Mouse (Mus musculus): Measurements from ENCODE around the gene Rapgefl1.

The Rapgefl1 gene

DNA sequence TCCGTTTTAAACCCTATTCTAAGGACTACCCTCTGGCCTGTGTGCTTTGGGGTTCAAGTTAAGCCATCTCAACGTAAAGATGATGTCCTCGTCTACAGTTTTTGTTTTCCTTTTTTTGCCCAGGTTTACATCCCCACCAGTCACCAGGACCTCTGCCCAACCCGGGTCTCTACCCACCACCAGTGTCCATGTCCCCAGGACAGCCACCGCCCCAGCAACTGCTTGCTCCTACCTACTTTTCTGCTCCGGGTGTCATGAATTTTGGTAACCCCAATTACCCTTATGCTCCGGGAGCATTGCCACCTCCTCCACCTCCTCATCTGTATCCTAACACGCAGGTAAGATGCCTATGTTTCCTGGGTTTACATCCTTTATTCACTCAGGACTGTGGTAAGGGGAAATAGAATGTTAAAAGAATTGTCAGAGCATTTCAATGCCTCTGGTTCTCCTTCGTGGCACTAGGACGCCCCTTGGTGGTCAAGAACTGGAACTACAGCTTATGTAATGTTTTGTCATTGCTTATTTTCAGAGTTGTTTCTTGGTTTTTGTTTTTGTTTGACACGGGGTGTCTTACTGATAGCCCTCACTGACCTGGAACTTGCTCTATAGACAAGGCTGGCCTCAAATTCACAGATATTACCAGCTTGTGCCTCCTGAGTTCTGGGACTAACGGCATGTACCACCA is 7.4 kb upstream of the Rapgefl1 start:
- H3K27me3 ChIP-seq (ENCODE audit: insufficient read depth, low read length), result no peaks in the 10 kb centered on the region
- TF ChIP-seq CTCF (conservative IDR thresholded peaks at IDR 0.05; ENCODE audit: low read length), result peak; percentile 80
- TF ChIP-seq NANOG (IDR thresholded peaks at IDR 0.05; ENCODE audit: borderline replicate concordance, low read length), result no peak
- peaks cover 82% of the 10 kb centered on the region for H3K36me3 ChIP-seq (ENCODE audit: insufficient read depth, low read length)
- no peak overlapping the region for H3K4me3 ChIP-seq (replicated peaks; ENCODE audit: low read length)
- H3K4me1 ChIP-seq (replicated peaks; ENCODE audit: low read depth, low read length), result peaks cover 40% of the 10 kb centered on the region
- no peaks in the 10 kb centered on the region for H3K9me3 ChIP-seq (ENCODE audit: low read length)

DNA sequence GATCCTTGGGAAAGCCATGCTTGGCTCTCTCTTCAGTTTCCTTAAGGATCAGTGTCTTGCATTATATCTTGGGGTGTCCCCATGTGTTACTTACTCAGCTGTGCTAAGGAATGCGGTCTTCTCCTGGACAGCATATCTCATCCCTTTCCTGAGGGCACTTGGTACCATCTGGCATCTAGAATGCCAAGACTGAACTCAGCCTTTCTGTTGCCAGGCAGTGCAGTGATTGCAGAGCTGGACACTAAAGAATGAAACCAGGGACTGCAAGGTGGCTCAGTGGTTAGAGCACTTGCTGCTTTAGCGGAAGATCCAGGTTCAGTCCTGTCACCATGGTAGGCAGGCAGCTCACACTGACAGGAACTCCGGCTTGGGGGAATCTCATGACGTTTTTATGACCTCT is 6.7 kb upstream of the Rapgefl1 start:
- no peaks in the 10 kb centered on the region for H3K27me3 ChIP-seq (ENCODE audit: insufficient read depth, low read length)
- TF ChIP-seq NANOG (IDR thresholded peaks at IDR 0.05; ENCODE audit: borderline replicate concordance, low read length) (no peak), CTCF (conservative IDR thresholded peaks at IDR 0.05; ENCODE audit: low read length) (no peak), POU5F1 (IDR thresholded peaks at IDR 0.05; ENCODE audit: borderline replicate concordance, low read length) (no peak)
- H3K36me3 ChIP-seq (ENCODE audit: insufficient read depth, low read length), result peaks cover 75% of the 10 kb centered on the region
- no peaks in the 10 kb centered on the region for H3K9me3 ChIP-seq (ENCODE audit: low read length)
- no peak overlapping the region for H3K4me3 ChIP-seq (replicated peaks; ENCODE audit: low read length)
- peaks cover 45% of the 10 kb centered on the region for H3K4me1 ChIP-seq (replicated peaks; ENCODE audit: low read depth, low read length)

DNA sequence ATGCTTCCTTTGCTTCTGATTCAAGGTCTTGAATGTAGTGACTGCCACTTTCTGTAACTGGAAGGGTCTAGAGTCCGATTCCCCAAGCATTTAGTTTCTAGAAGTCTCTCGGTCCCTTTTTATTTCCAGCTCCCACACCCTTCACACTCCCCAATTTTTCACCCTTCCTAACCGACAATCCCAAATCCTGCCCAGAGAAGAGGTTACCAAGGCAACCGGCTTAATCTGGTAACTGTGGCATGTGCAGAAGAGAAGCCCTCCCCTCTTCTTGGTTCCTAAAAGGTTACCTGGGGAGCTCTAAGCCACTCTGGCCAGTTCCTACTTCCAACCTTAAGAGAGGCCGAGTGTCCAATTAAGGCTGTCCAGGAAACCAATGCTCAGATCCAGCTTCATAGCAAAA is 1.3 kb upstream of the Rapgefl1 start:
- Histone ChIP-seq H3K9me3 (ENCODE audit: low read length) (no peaks in the 10 kb centered on the region), H3K4me1 (replicated peaks; ENCODE audit: low read depth, low read length) (peaks cover 62% of the 10 kb centered on the region), H3K36me3 (ENCODE audit: insufficient read depth, low read length) (peaks cover 30% of the 10 kb centered on the region), H3K4me3 (replicated peaks; ENCODE audit: low read length) (0 out of 2 replicates have a peak overlapping the region, but pooled peaks have one; percentile 3), H3K27me3 (ENCODE audit: insufficient read depth, low read length) (peaks cover 42% of the 10 kb centered on the region)
- TF ChIP-seq POU5F1 (IDR thresholded peaks at IDR 0.05; ENCODE audit: borderline replicate concordance, low read length), result no peak
- TF ChIP-seq NANOG (IDR thresholded peaks at IDR 0.05; ENCODE audit: borderline replicate concordance, low read length), result no peak
- TF ChIP-seq CTCF (conservative IDR thresholded peaks at IDR 0.05; ENCODE audit: low read length), result no peak

DNA sequence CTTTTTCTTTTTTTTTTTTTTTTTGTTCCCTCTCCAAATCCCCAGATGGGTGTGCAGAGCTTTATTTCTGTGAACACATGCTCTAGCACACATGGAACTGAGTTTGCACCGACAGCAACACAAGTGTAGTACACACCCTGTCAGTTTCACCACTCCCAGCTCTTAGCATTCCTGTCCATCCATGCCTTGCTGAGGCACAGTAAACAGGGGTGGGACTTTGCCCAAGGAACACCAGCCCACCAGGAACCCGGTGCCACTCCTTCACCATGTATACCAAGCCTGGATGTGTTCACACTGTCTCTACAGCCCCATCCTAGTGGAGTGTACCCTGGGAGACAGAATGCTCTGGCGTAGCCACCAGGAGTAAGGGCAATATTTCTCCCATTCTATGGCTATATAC is 860 bp upstream of the Rapgefl1 start:
- Histone ChIP-seq H3K27me3 (ENCODE audit: insufficient read depth, low read length) (peaks cover 46% of the 10 kb centered on the region), H3K4me3 (replicated peaks; ENCODE audit: low read length) (peak overlapping the region; percentile 90)
- no peak for TF ChIP-seq POU5F1 (IDR thresholded peaks at IDR 0.05; ENCODE audit: borderline replicate concordance, low read length)
- no peak for TF ChIP-seq NANOG (IDR thresholded peaks at IDR 0.05; ENCODE audit: borderline replicate concordance, low read length)
- TF ChIP-seq CTCF (conservative IDR thresholded peaks at IDR 0.05; ENCODE audit: low read length), result no peak

DNA sequence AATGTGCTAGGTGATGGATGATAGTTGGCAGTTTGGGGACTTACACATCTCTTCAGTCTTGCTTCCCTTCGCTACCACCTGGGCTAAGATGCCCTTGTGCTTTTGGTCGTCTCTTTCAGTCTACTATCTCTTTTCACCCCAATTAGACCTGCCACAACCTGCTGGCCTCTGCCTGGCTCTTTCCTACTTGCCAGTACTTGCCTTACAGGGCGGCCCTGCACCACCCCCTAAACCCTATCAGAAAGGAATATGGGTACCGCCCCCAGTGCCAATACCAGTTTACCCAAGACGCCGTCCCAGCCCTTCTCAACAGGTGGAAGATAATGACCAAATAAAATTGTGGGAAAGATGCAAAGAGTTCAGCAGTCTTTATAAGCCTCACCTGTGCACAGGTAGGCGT is 457 bp upstream of the Rapgefl1 start:
- TF ChIP-seq NANOG (IDR thresholded peaks at IDR 0.05; ENCODE audit: borderline replicate concordance, low read length) (no peak), POU5F1 (IDR thresholded peaks at IDR 0.05; ENCODE audit: borderline replicate concordance, low read length) (no peak), CTCF (conservative IDR thresholded peaks at IDR 0.05; ENCODE audit: low read length) (no peak)
- Histone ChIP-seq H3K36me3 (ENCODE audit: insufficient read depth, low read length) (peaks cover 27% of the 10 kb centered on the region), H3K27me3 (ENCODE audit: insufficient read depth, low read length) (peaks cover 49% of the 10 kb centered on the region), H3K4me3 (replicated peaks; ENCODE audit: low read length) (peak overlapping the region; percentile 90), H3K9me3 (ENCODE audit: low read length) (no peaks in the 10 kb centered on the region), H3K4me1 (replicated peaks; ENCODE audit: low read depth, low read length) (peaks cover 55% of the 10 kb centered on the region)

More for the DNA sequence above, 860 bp upstream of the Rapgefl1 start:
- Histone ChIP-seq H3K9me3 (ENCODE audit: low read length) (no peaks in the 10 kb centered on the region), H3K36me3 (ENCODE audit: insufficient read depth, low read length) (peaks cover 30% of the 10 kb centered on the region), H3K4me1 (replicated peaks; ENCODE audit: low read depth, low read length) (peaks cover 58% of the 10 kb centered on the region)

DNA sequence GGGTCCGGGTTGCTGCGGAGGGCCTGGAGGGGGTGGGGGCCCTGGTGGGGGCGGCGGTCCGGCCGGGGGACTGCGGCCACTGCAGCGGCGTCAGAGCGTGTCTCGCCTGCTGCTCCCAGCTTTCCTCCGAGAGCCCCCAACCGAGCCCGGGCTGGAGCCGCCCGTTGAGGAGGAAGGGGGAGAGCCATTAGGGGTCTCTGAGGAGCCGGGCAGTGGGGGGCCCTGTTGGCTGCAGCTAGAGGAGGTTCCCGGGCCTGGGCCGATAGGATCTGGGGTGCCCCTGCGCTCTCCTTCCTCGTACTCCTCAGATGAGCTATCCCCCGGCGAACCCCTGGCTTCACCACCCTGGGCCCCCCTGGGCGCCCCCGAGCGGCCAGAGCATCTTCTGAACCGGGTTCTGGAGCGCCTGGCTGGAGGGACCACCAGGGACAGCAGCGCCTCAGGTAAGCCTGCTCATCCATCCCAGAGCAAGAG is 683 bp downstream of the Rapgefl1 start:
- Histone ChIP-seq H3K9me3 (ENCODE audit: low read length) (no peaks in the 10 kb centered on the region), H3K36me3 (ENCODE audit: insufficient read depth, low read length) (peaks cover 16% of the 10 kb centered on the region), H3K4me1 (replicated peaks; ENCODE audit: low read depth, low read length) (peaks cover 52% of the 10 kb centered on the region), H3K27me3 (ENCODE audit: insufficient read depth, low read length) (peaks cover 53% of the 10 kb centered on the region), H3K4me3 (replicated peaks; ENCODE audit: low read length) (peak overlapping the region; percentile 90)
- TF ChIP-seq POU5F1 (IDR thresholded peaks at IDR 0.05; ENCODE audit: borderline replicate concordance, low read length) (no peak), CTCF (conservative IDR thresholded peaks at IDR 0.05; ENCODE audit: low read length) (no peak), NANOG (IDR thresholded peaks at IDR 0.05; ENCODE audit: borderline replicate concordance, low read length) (no peak)

DNA sequence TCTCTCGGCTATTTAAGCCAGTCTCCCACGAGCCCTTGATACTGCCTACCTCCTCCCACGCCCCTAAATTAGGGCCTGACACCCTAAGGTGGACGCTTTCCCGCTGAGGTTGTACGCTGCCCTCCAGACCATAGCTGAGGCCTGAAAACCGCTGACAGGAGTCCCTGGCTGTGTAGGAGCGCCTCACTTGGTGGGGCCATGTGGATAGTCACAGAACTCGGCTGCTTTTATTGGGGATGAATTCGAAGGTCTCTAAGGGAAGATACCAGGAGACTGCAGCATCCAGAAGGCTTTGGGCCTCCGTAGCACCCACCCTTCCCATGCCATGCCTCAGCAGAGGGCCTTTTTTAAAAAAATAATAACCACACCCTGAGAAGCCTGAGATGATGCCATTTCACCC is 1.3 kb downstream of the Rapgefl1 start:
- H3K36me3 ChIP-seq (ENCODE audit: insufficient read depth, low read length), result peaks cover 9% of the 10 kb centered on the region
- TF ChIP-seq NANOG (IDR thresholded peaks at IDR 0.05; ENCODE audit: borderline replicate concordance, low read length), result no peak
- TF ChIP-seq POU5F1 (IDR thresholded peaks at IDR 0.05; ENCODE audit: borderline replicate concordance, low read length), result no peak
- no peak for TF ChIP-seq CTCF (conservative IDR thresholded peaks at IDR 0.05; ENCODE audit: low read length)
- peak overlapping the region; percentile 90 for H3K4me3 ChIP-seq (replicated peaks; ENCODE audit: low read length)
- no peaks in the 10 kb centered on the region for H3K9me3 ChIP-seq (ENCODE audit: low read length)
- peaks cover 55% of the 10 kb centered on the region for H3K27me3 ChIP-seq (ENCODE audit: insufficient read depth, low read length)
- peaks cover 52% of the 10 kb centered on the region for H3K4me1 ChIP-seq (replicated peaks; ENCODE audit: low read depth, low read length)

DNA sequence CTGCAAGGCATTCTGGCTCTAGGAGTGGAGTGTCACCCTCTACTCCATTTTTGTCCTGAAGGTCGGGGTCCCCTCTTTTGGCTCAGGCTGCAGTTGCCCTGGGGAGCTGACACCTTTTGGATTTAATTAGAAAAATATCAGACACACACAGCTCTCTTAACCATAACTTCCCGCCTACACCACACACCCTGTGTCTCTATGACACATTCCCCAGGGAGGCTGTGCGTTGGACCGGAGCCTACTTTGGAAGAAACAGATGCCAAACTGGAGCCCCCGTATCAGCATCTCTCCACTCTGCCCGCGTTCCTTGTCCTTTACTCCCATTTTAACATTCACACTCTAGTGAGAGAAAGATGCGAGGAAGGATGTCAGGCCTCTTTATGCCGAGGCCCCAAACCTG is 1.9 kb downstream of the Rapgefl1 start:
- peaks cover 47% of the 10 kb centered on the region for H3K4me1 ChIP-seq (replicated peaks; ENCODE audit: low read depth, low read length)
- H3K4me3 ChIP-seq (replicated peaks; ENCODE audit: low read length), result no peak overlapping the region
- H3K36me3 ChIP-seq (ENCODE audit: insufficient read depth, low read length), result peaks cover 3% of the 10 kb centered on the region
- TF ChIP-seq CTCF (conservative IDR thresholded peaks at IDR 0.05; ENCODE audit: low read length) (no peak), NANOG (IDR thresholded peaks at IDR 0.05; ENCODE audit: borderline replicate concordance, low read length) (no peak)
- peaks cover 55% of the 10 kb centered on the region for H3K27me3 ChIP-seq (ENCODE audit: insufficient read depth, low read length)
- no peaks in the 10 kb centered on the region for H3K9me3 ChIP-seq (ENCODE audit: low read length)

DNA sequence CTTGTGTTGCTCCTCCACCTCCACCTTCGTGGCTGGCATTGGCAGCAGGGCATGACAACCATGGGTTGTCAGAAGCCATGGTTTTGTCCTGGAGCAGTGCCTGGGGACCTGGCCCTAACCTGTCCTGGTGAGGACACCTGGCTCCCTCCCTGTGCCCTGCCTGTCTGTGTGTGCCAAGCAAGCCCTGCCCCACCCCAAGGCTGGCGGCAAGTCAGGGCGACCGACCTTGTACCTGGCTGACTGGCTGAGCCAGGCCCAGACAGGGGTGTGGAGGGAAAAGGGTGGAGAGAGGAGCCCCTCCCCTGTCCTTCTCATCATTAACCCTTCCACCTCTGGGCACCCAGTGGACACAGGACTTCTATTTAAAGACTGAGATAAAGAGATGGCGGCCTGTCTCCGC is 2.8 kb downstream of the Rapgefl1 start:
- peaks cover 58% of the 10 kb centered on the region for H3K27me3 ChIP-seq (ENCODE audit: insufficient read depth, low read length)
- TF ChIP-seq NANOG (IDR thresholded peaks at IDR 0.05; ENCODE audit: borderline replicate concordance, low read length) (no peak), CTCF (conservative IDR thresholded peaks at IDR 0.05; ENCODE audit: low read length) (no peak), POU5F1 (IDR thresholded peaks at IDR 0.05; ENCODE audit: borderline replicate concordance, low read length) (no peak)
- H3K36me3 ChIP-seq (ENCODE audit: insufficient read depth, low read length), result no peaks in the 10 kb centered on the region
- peaks cover 38% of the 10 kb centered on the region for H3K4me1 ChIP-seq (replicated peaks; ENCODE audit: low read depth, low read length)
- no peaks in the 10 kb centered on the region for H3K9me3 ChIP-seq (ENCODE audit: low read length)
- no peak overlapping the region for H3K4me3 ChIP-seq (replicated peaks; ENCODE audit: low read length)
